Comparison of ENCODE assay signal across 34 mouse cellular contexts in the genomic region with DNA sequence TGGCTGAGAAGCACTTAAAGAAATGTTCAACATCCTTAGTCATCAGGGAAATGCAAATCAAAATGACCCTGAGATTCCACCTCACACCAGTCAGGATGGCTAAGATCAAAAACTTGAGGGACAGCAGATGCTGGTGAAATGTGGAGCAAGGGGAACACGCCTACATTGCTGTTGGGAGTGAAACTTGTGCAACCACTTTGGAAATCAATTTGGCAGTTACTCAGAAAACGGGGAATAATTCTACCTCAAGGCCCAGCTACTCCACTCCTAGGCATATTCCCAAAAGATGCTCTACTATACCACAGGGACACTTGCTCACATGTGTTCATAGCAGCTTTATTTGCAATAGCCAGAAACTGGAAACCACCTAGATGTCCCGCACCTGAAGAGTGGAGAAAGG. TPM values are rescaled to one million over a fixed set of nuclear protein-coding genes. Genes with fewer than 3 reads are reported as not detected.
"Had no signal": no experiment of that assay in that cellular context is flagged by ENCODE, and none has a peak within 500 bp of the region (broad histone marks: within the 10 kb centered on the region; RNA-seq: fewer than 3 reads in every experiment).

No protein-coding gene starts in this region.

RNA-seq across cellular contexts. Expression of gene Hamp, which starts 6.1 kb away (rescaled TPM):
- total RNA-seq: hematopoietic stem cell, adult 5-6 weeks; hindbrain, postnatal 0 days; layer of hippocampus, adult 18-20 months; layer of hippocampus, adult 2 months; layer of hippocampus, adult 8-10 months; layer of hippocampus, postnatal 10 days; layer of hippocampus, postnatal 14 days; layer of hippocampus, postnatal 25 days; layer of hippocampus, postnatal 36 days; left cerebral cortex, adult 18-20 months; left cerebral cortex, adult 2 months had no signal
- polyA plus RNA-seq: heart, embryonic 14.5 days; heart, embryonic 15.5 days; heart, embryonic 16.5 days; hindbrain, embryonic 10.5 days; hindbrain, embryonic 11.5 days; hindbrain, embryonic 12.5 days; hindbrain, embryonic 13.5 days; hindbrain, embryonic 14.5 days; hindbrain, embryonic 15.5 days; hindbrain, embryonic 16.5 days; hindbrain, postnatal 0 days; inflammation-experienced regulatory T-cells, adult 6 months; intestine, embryonic 14.5 days; intestine, embryonic 16.5 days; intestine, postnatal 0 days; kidney, adult 2 months; kidney, embryonic 14.5 days; kidney, embryonic 15.5 days; kidney, embryonic 16.5 days; kidney, postnatal 0 days had no signal

RNA-seq across cellular contexts. Expression of gene Fam187b, which starts 23.7 kb away (rescaled TPM):
- total RNA-seq: hematopoietic stem cell, adult 5-6 weeks; layer of hippocampus, adult 2 months had no signal

RNA-seq across cellular contexts. Expression of gene Hamp2, which starts 25.4 kb away (rescaled TPM):
- total RNA-seq: hematopoietic stem cell, adult 5-6 weeks; hindbrain, postnatal 0 days; layer of hippocampus, adult 18-20 months; layer of hippocampus, adult 2 months; layer of hippocampus, adult 8-10 months; layer of hippocampus, postnatal 10 days; layer of hippocampus, postnatal 14 days; layer of hippocampus, postnatal 25 days; layer of hippocampus, postnatal 36 days; left cerebral cortex, adult 18-20 months; left cerebral cortex, adult 2 months; left cerebral cortex, adult 8-10 months had no signal
- polyA plus RNA-seq: heart, embryonic 13.5 days; heart, embryonic 14.5 days; heart, embryonic 15.5 days; heart, embryonic 16.5 days; heart, postnatal 0 days; hindbrain, embryonic 10.5 days; hindbrain, embryonic 11.5 days; hindbrain, embryonic 12.5 days; hindbrain, embryonic 13.5 days; hindbrain, embryonic 14.5 days; hindbrain, embryonic 15.5 days; hindbrain, postnatal 0 days; inflammation-experienced regulatory T-cells, adult 6 months; intestine, embryonic 14.5 days; intestine, embryonic 15.5 days; intestine, embryonic 16.5 days; intestine, postnatal 0 days; kidney, adult 2 months; kidney, embryonic 14.5 days; kidney, embryonic 15.5 days; kidney, embryonic 16.5 days; kidney, postnatal 0 days had no signal
